Mouse (Mus musculus) cerebellum, adult 2 months (tissue): ENCODE data around the gene Slc17a8.

ENCODE experiments used
- CTCF ChIP-seq: fragments of 200-500 bp; IDR thresholded peaks from 2 replicates; pipeline ENCODE4 v1.5.1; 2011; ENCODE audit warnings: low read depth, mild to moderate bottlenecking, control low read depth, low read length, moderate library complexity, borderline replicate concordance; ENCODE audit not compliant: insufficient read depth
- POLR2A ChIP-seq: fragments of 200-500 bp; IDR thresholded peaks from 2 replicates; pipeline ENCODE4 v1.6.1; 2011; ENCODE audit warnings: low read length, control low read depth, borderline replicate concordance; ENCODE audit not compliant: insufficient read depth

DNA sequence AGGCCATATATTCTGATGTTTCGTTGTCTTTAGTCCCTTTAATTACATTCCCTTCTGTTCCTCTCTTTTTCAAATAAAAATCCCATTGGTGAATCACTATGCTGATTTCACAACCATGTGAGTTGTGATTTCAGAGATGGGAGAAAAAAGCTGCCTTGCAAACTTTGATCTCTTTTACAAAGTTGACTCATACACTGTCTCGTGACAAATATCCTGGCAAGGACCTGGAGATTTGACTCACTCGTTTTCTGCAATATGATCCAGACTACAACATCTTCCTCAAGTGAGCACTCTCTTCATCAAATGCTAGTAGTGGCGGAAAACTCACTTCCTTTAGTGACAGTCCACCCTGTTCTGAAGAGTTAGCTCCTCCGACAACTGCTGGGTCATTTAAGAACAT, 21.7 kb downstream of the Slc17a8 start:
- TF ChIP-seq CTCF = no peak
- TF ChIP-seq POLR2A = no peak
